Mouse (Mus musculus) embryonic fibroblast, embryonic 13.5 days (primary cell): Measurements from ENCODE around the gene Pex5.

Experiments used
- CTCF ChIP-seq: IDR thresholded peaks from 2 replicates; pipeline ENCODE4 v1.5.1; 2011; ENCODE audit warnings: mild to moderate bottlenecking, control low read depth, low read length, moderate library complexity, borderline replicate concordance; ENCODE audit not compliant: insufficient read depth
- POLR2A ChIP-seq: IDR thresholded peaks from 2 replicates; pipeline ENCODE4 v1.6.1; 2011; ENCODE audit warnings: low read depth, mild to moderate bottlenecking, control low read depth, low read length, moderate library complexity

- TF ChIP-seq CTCF (no peak), POLR2A (no peak)
Observed at GRCm38 (mm10) chr6:124380142-124380541, 34.7 kb downstream of the Pex5 start.
